Mouse (Mus musculus) E14TG2a.4 (cell line): ENCODE data around the gene Fam193b.

Source experiments
- H3K27me3 ChIP-seq: 2 replicates; pipeline ENCODE4 v1.6.1; 2014; ENCODE audit warnings: low read length, control low read depth; ENCODE audit not compliant: insufficient read depth
- H3K36me3 ChIP-seq: 2 replicates; pipeline ENCODE4 v1.6.1; 2014; ENCODE audit warnings: low read length, control low read depth; ENCODE audit not compliant: insufficient read depth
- H3K4me1 ChIP-seq: replicated peaks from 2 replicates; pipeline ENCODE4 v1.6.1; 2014; ENCODE audit warnings: low read depth, low read length, control low read depth
- H3K4me3 ChIP-seq: replicated peaks from 2 replicates; pipeline ENCODE4 v1.5.1; 2014; ENCODE audit warnings: mild to moderate bottlenecking, low read length
- H3K9me3 ChIP-seq: 2 replicates; pipeline ENCODE4 v1.6.1; 2014; ENCODE audit warnings: low read length, control low read depth
- CTCF ChIP-seq: conservative IDR thresholded peaks from 2 replicates; pipeline ENCODE4 v1.5.1; 2014; ENCODE audit warnings: low read length
- NANOG ChIP-seq: IDR thresholded peaks from 2 replicates; pipeline ENCODE4 v1.6.1; 2014; ENCODE audit warnings: borderline replicate concordance, low read length, mixed read lengths
- POU5F1 ChIP-seq: IDR thresholded peaks from 2 replicates; pipeline ENCODE4 v1.6.1; 2014; ENCODE audit warnings: low read length, borderline replicate concordance

The Fam193b gene

GRCm38 (mm10) chr13:55527212-55527611, 43.7 kb downstream of the Fam193b start:
- Histone ChIP-seq H3K36me3 (peaks cover 34% of the 10 kb centered on the region), H3K4me1 (peaks cover 54% of the 10 kb centered on the region), H3K4me3 (no peak overlapping the region; the same call in 1 of the 2 replicates), H3K9me3 (no peaks in the 10 kb centered on the region), H3K27me3 (peaks cover 8% of the 10 kb centered on the region)
- TF ChIP-seq POU5F1 (no peak), CTCF (no peak), NANOG (no peak)

GRCm38 (mm10) chr13:55525733-55526553, 45.0 kb downstream of the Fam193b start:
- no peak for TF ChIP-seq CTCF
- TF ChIP-seq NANOG = no peak
- TF ChIP-seq POU5F1 = no peak
- Histone ChIP-seq H3K4me1 (peaks cover 54% of the 10 kb centered on the region), H3K4me3 (no peak overlapping the region), H3K9me3 (no peaks in the 10 kb centered on the region), H3K27me3 (peaks cover 14% of the 10 kb centered on the region), H3K36me3 (peaks cover 22% of the 10 kb centered on the region)

DNA sequence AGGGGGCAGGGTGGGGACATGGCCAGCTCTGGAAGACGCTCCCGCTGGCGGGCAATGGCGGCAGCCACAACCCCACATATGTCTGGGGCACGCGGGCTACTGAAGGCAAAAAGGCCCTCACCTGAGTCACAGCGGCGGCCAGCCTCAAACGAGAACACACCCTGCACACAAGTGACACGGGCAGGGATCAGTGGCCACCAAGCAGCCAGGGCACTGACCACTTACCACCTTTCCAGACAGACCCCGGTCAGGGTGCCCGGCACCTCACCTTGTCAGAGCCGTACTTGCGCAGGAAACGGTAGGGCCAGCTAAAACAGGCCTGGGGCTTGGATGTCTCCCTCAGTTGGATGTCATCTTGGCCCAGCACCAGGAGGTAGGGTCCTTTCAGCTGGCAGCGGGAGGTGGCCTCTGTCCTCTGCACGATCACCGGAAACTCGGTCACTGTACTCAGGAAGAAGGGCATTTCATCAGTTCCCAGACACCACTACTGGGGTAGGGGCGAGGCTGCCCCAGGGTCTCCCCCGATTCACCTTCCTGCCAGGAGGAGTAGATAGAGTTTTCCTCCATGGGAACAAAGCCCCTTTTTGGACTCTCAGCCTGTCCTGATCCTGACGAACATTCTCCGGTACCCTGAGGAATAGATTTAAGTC, 46.8 kb downstream of the Fam193b start:
- TF ChIP-seq CTCF (no peak), NANOG (no peak), POU5F1 (no peak)
- Histone ChIP-seq H3K4me3 (peak overlapping the region; percentile 74), H3K9me3 (peaks cover 7% of the 10 kb centered on the region; the same call in 1 of the 2 replicates), H3K36me3 (peaks cover 3% of the 10 kb centered on the region), H3K4me1 (peaks cover 44% of the 10 kb centered on the region), H3K27me3 (peaks cover 29% of the 10 kb centered on the region)

DNA sequence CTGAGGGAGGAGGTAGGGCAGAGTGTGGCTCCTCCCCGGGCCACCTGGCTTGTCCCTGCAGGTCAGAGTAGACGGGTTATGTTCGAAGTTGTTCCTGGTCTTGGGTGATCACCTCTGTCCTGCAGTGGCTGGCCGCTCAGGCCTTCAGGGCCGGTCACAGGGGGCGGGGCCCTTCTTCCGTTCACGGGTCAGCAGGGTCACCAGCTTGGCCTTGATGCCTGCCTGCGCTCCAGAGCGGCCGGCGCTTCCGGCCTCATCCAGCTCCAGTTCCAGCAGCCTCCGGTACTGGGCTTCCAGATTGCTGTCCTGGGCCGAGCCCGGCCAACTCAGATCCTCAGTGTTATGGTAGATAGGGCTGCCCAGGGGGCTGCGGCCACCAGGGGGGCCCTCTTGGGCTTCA, 47.6 kb downstream of the Fam193b start:
- H3K27me3 ChIP-seq = peaks cover 29% of the 10 kb centered on the region
- peak overlapping the region; percentile 74 for H3K4me3 ChIP-seq
- H3K4me1 ChIP-seq = peaks cover 42% of the 10 kb centered on the region
- H3K9me3 ChIP-seq = peaks cover 7% of the 10 kb centered on the region; the same call in 1 of the 2 replicates
- H3K36me3 ChIP-seq = no peaks in the 10 kb centered on the region
- TF ChIP-seq NANOG = no peak
- no peak for TF ChIP-seq CTCF
- no peak for TF ChIP-seq POU5F1

- H3K4me3 ChIP-seq = peak overlapping the region; percentile 74
- no peaks in the 10 kb centered on the region for H3K36me3 ChIP-seq
- peaks cover 7% of the 10 kb centered on the region; the same call in 1 of the 2 replicates for H3K9me3 ChIP-seq
- H3K4me1 ChIP-seq = peaks cover 39% of the 10 kb centered on the region
- H3K27me3 ChIP-seq = peaks cover 29% of the 10 kb centered on the region
- no peak for TF ChIP-seq CTCF
Observed at GRCm38 (mm10) chr13:55522730-55523129, 48.2 kb downstream of the Fam193b start.

DNA sequence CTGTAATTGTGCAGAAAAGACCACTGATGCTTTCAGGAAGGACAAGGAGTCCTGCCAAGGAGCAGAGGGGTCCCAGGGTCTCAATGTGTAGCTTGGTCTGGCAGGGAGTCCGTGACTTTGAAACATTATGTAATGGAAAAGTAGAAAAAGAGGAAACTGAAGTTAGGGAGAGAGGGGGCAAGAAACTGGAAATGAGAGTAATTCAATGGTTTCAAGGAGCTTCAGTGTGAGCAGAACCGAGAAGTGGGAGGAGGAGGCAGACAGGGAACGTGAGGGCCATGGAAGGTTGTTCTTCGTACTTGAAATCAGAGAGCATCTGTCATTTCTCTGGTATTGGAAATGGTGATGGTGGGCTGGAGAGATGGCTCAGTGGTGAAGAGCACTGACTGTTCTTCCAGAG, 51.3 kb downstream of the Fam193b start:
- peaks cover 26% of the 10 kb centered on the region for H3K4me1 ChIP-seq
- peaks cover 36% of the 10 kb centered on the region for H3K27me3 ChIP-seq
- TF ChIP-seq NANOG (no peak), CTCF (no peak), POU5F1 (no peak)

GRCm38 (mm10) chr13:55516955-55517354, 54.0 kb downstream of the Fam193b start:
- TF ChIP-seq CTCF (peak; percentile 93), NANOG (no peak), POU5F1 (no peak)
- Histone ChIP-seq H3K36me3 (no peaks in the 10 kb centered on the region), H3K4me1 (peaks cover 18% of the 10 kb centered on the region), H3K4me3 (no peak overlapping the region), H3K9me3 (peaks cover 7% of the 10 kb centered on the region; the same call in 1 of the 2 replicates), H3K27me3 (peaks cover 44% of the 10 kb centered on the region)

More for the DNA sequence above, 51.3 kb downstream of the Fam193b start:
- H3K36me3 ChIP-seq = no peaks in the 10 kb centered on the region
- H3K4me3 ChIP-seq = no peak overlapping the region
- H3K9me3 ChIP-seq = peaks cover 7% of the 10 kb centered on the region; the same call in 1 of the 2 replicates

DNA sequence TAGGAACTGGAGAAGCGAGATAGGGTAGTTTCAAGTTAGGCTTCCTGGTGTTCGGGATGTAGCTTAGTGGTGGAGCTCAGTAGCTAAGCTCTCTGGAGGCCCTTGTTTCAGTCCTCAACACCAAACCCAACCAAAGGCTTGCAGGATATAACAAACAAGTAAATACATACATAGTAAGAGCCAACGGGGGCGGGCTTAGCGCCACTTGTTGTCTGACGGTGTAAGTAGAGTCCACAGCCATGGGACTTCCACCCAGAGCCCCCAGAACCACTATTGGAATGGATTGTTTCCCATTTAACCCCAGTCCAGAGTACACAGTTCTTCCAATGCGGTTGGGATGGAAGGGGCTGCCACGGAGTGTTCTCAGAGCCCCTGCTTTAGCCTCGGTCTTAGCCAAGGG, 57.1 kb downstream of the Fam193b start:
- peaks cover 23% of the 10 kb centered on the region for H3K27me3 ChIP-seq
- H3K36me3 ChIP-seq = peaks cover 14% of the 10 kb centered on the region
- H3K4me1 ChIP-seq = peaks cover 50% of the 10 kb centered on the region
- TF ChIP-seq CTCF (no peak), POU5F1 (no peak)
- H3K4me3 ChIP-seq = peak overlapping the region; percentile 91
- H3K9me3 ChIP-seq = no peaks in the 10 kb centered on the region
